Mouse (Mus musculus): ENCODE data around the gene Mnat1. TPM values are rescaled to one million over a fixed set of nuclear protein-coding genes. Genes with fewer than 3 reads are reported as not detected.
A peak's percentile ranks its signal among the peaks of the same experiment; 100 is the strongest.

Mnat1 gene
- polyA plus RNA-seq, 2 experiments = 31.2 to 44.7 TPM

GRCm38 (mm10) chr12:73098593-73098992, 24.9 kb upstream of the Mnat1 start:
- peak; percentile 7 for DNase-seq (ENCODE audit: low spot score)
- no peak overlapping the region for H3K9ac ChIP-seq (ENCODE audit: low read depth, low read length, severe bottlenecking)
- no peak overlapping the region for H3K27ac ChIP-seq (replicated peaks; ENCODE audit: low read depth, low read length)
- H3K27me3 ChIP-seq (ENCODE audit: control insufficient read depth, insufficient read depth, low read length) = no peaks in the 10 kb centered on the region
- no peak overlapping the region for H3K4me3 ChIP-seq (replicated peaks; ENCODE audit: low read length)
- TF ChIP-seq POLR2A (IDR thresholded peaks at IDR 0.05; ENCODE audit: borderline replicate concordance, extremely low read depth, insufficient read depth, insufficient read length) = no peak
- peaks cover 31% of the 10 kb centered on the region for H3K36me3 ChIP-seq (ENCODE audit: control insufficient read depth, insufficient read depth, low read length)
- H3K9me3 ChIP-seq (ENCODE audit: control insufficient read depth, low read length) = peaks cover 3% of the 10 kb centered on the region
- 81% methylated on average over 4 of the region's 4 CpGs for WGBS
- H3K4me2 ChIP-seq (replicated peaks; ENCODE audit: low read depth, low read length, severe bottlenecking) = no peak overlapping the region
- H3K4me1 ChIP-seq (ENCODE audit: control insufficient read depth, insufficient read depth, low read length) = no peaks in the 10 kb centered on the region
- no peak for ATAC-seq (ENCODE audit: low FRiP score, low read depth)

DNA sequence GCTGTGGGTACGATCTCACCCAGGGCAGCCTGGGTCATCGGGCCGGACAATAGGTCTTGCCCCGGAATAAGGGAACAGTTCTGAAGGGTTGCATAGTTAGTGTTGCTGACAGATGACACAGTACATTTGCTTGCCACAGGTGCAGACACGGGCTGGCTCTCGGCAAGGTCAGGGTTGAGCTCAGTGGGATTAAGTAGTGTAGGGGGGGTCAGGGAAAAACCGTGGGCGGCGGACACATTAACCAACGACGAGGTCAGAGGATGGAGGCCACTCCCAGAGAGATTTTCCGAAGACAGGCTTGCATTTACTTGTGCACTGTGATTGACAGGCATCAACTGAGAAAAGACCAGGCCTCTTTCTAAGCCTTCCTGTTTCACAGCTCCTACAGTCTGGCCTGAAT, 19.8 kb upstream of the Mnat1 start:
- DNase-seq (ENCODE audit: low spot score) = no peak
- Histone ChIP-seq H3K4me1 (ENCODE audit: control insufficient read depth, insufficient read depth, low read length) (no peaks in the 10 kb centered on the region), H3K27ac (replicated peaks; ENCODE audit: low read depth, low read length) (no peak overlapping the region), H3K9me3 (ENCODE audit: control insufficient read depth, low read length) (peaks cover 6% of the 10 kb centered on the region), H3K4me3 (replicated peaks; ENCODE audit: low read length) (no peak overlapping the region), H3K27me3 (ENCODE audit: control insufficient read depth, insufficient read depth, low read length) (no peaks in the 10 kb centered on the region), H3K9ac (ENCODE audit: low read depth, low read length, severe bottlenecking) (no peak overlapping the region), H3K36me3 (ENCODE audit: control insufficient read depth, insufficient read depth, low read length) (peaks cover 56% of the 10 kb centered on the region), H3K4me2 (replicated peaks; ENCODE audit: low read depth, low read length, severe bottlenecking) (no peak overlapping the region)
- 0 out of 2 replicates have a peak, but pooled peaks have one; percentile 41 for ATAC-seq (ENCODE audit: low FRiP score, low read depth)
- WGBS = 87% methylated on average over 12 of the region's 12 CpGs
- no peak for TF ChIP-seq POLR2A (IDR thresholded peaks at IDR 0.05; ENCODE audit: borderline replicate concordance, extremely low read depth, insufficient read depth, insufficient read length)

GRCm38 (mm10) chr12:73107821-73108220, 15.7 kb upstream of the Mnat1 start:
- 73% methylated on average over 2 of the region's 2 CpGs for WGBS
- Histone ChIP-seq H3K27me3 (ENCODE audit: control insufficient read depth, insufficient read depth, low read length) (no peaks in the 10 kb centered on the region), H3K9ac (ENCODE audit: low read depth, low read length, severe bottlenecking) (no peak overlapping the region), H3K4me1 (ENCODE audit: control insufficient read depth, insufficient read depth, low read length) (peaks cover 11% of the 10 kb centered on the region), H3K4me3 (replicated peaks; ENCODE audit: low read length) (no peak overlapping the region), H3K9me3 (ENCODE audit: control insufficient read depth, low read length) (peaks cover 6% of the 10 kb centered on the region), H3K4me2 (replicated peaks; ENCODE audit: low read depth, low read length, severe bottlenecking) (no peak overlapping the region), H3K36me3 (ENCODE audit: control insufficient read depth, insufficient read depth, low read length) (peaks cover 36% of the 10 kb centered on the region), H3K27ac (replicated peaks; ENCODE audit: low read depth, low read length) (no peak overlapping the region)
- ATAC-seq (ENCODE audit: low FRiP score, low read depth) (no peak), DNase-seq (ENCODE audit: low spot score) (no peak)
- TF ChIP-seq POLR2A (IDR thresholded peaks at IDR 0.05; ENCODE audit: borderline replicate concordance, extremely low read depth, insufficient read depth, insufficient read length) = no peak

DNA sequence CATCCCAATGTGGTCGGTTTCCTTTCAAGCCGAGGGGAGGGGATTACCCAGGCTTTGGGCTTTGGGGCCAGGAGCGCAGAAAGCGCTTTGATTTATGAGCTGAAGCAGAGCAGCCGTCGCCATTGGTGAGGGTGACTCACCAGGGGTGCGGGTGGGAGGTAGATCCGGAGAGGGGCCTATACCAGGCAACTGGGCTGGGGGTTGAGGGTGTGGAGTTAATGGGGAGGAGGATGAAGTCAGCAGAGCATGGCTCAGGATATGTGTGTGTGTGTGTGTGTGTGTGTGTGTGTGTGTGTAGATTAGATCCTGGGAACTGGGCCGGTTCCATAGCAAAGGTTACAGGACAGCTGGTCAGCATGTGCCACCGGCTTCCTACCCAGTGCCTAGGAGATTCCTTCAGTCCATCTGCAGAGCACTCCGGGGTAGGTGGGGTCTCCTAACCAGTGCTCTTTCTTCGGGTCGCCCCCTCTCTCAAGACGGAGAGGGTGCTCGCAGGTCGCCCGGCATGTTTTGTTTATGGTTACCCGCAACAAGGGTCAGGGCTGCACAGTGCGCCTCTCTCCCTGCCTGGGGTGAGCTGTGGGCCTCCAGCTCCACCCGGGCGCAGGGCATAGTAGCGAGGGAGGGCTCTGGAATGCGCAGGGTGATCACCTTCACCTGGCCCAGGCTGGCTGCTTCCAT, 12.9 kb upstream of the Mnat1 start:
- peak overlapping the region; percentile 84 for H3K4me2 ChIP-seq (replicated peaks; ENCODE audit: low read depth, low read length, severe bottlenecking)
- peak; percentile 54 for ATAC-seq (ENCODE audit: low FRiP score, low read depth)

GRCm38 (mm10) chr12:73111561-73112325, 11.8 kb upstream of the Mnat1 start:
- ATAC-seq (ENCODE audit: low FRiP score, low read depth) (0 out of 2 replicates have a peak, but pooled peaks have one; percentile 6), DNase-seq (ENCODE audit: low spot score) (peak; percentile 40)
- no peak for TF ChIP-seq POLR2A (IDR thresholded peaks at IDR 0.05; ENCODE audit: borderline replicate concordance, extremely low read depth, insufficient read depth, insufficient read length)
- Histone ChIP-seq H3K9me3 (ENCODE audit: control insufficient read depth, low read length) (no peaks in the 10 kb centered on the region), H3K36me3 (ENCODE audit: control insufficient read depth, insufficient read depth, low read length) (peaks cover 11% of the 10 kb centered on the region; the same call in 1 of the 2 replicates), H3K9ac (ENCODE audit: low read depth, low read length, severe bottlenecking) (peak overlapping the region; percentile 85), H3K4me3 (replicated peaks; ENCODE audit: low read length) (peak overlapping the region; percentile 81), H3K4me1 (ENCODE audit: control insufficient read depth, insufficient read depth, low read length) (peaks cover 11% of the 10 kb centered on the region), H3K4me2 (replicated peaks; ENCODE audit: low read depth, low read length, severe bottlenecking) (peak overlapping the region; percentile 84), H3K27me3 (ENCODE audit: control insufficient read depth, insufficient read depth, low read length) (no peaks in the 10 kb centered on the region), H3K27ac (replicated peaks; ENCODE audit: low read depth, low read length) (peak overlapping the region; percentile 81)
- 2% methylated on average over 35 of the region's 44 CpGs for WGBS

More for the DNA sequence above, 12.9 kb upstream of the Mnat1 start:
- Histone ChIP-seq H3K36me3 (ENCODE audit: control insufficient read depth, insufficient read depth, low read length) (peaks cover 18% of the 10 kb centered on the region), H3K27ac (replicated peaks; ENCODE audit: low read depth, low read length) (no peak overlapping the region), H3K9me3 (ENCODE audit: control insufficient read depth, low read length) (no peaks in the 10 kb centered on the region), H3K4me1 (ENCODE audit: control insufficient read depth, insufficient read depth, low read length) (peaks cover 11% of the 10 kb centered on the region), H3K4me3 (replicated peaks; ENCODE audit: low read length) (peak overlapping the region; percentile 81), H3K9ac (ENCODE audit: low read depth, low read length, severe bottlenecking) (peak overlapping the region; percentile 85), H3K27me3 (ENCODE audit: control insufficient read depth, insufficient read depth, low read length) (no peaks in the 10 kb centered on the region)
- DNase-seq (ENCODE audit: low spot score) = peak; percentile 62
- 4% methylated on average over 21 of the region's 23 CpGs for WGBS
- no peak for TF ChIP-seq POLR2A (IDR thresholded peaks at IDR 0.05; ENCODE audit: borderline replicate concordance, extremely low read depth, insufficient read depth, insufficient read length)

All from limb, embryonic 14.5 days (tissue).